Mouse (Mus musculus) hindbrain, embryonic 10.5 days (tissue): ENCODE results near the gene Gja4. TPM values are rescaled to one million over a fixed set of nuclear protein-coding genes. Genes with fewer than 3 reads are reported as not detected.

Experiments used
- DNase-seq: peaks from one replicate; pipeline ENCODE4 v3.0.0-alpha.2; 2017; ENCODE audit warnings: low spot score
- H3K27ac ChIP-seq: fragments of 300-500 bp; sonication (generic); 2 replicates; pipeline ENCODE4 v1.5.1; 2016; ENCODE audit warnings: mild to moderate bottlenecking, moderate library complexity
- H3K27me3 ChIP-seq: fragments of 300-500 bp; sonication (generic); 2 replicates; pipeline ENCODE4 v1.6.1; 2016; ENCODE audit warnings: mild to moderate bottlenecking; ENCODE audit not compliant: poor library complexity, insufficient read depth, severe bottlenecking
- H3K36me3 ChIP-seq: fragments of 300-500 bp; sonication (generic); 2 replicates; pipeline ENCODE4 v1.6.1; 2016; ENCODE audit warnings: mild to moderate bottlenecking, moderate library complexity
- H3K4me1 ChIP-seq: fragments of 300-500 bp; sonication (generic); replicated peaks from 2 replicates; pipeline ENCODE4 v1.6.1; 2016; ENCODE audit warnings: mild to moderate bottlenecking
- H3K4me3 ChIP-seq: fragments of 300-500 bp; sonication (generic); 2 replicates; pipeline ENCODE4 v1.5.1; 2016; ENCODE audit warnings: mild to moderate bottlenecking, moderate library complexity
- H3K9me3 ChIP-seq: fragments of 300-500 bp; sonication (generic); 2 replicates; pipeline ENCODE4 v1.6.1; 2016; ENCODE audit warnings: mild to moderate bottlenecking, moderate library complexity
- WGBS: fragments of 180-500 bp; shearing (Covaris S2); methylation state at CpG from one replicate; pipeline ENCODE4 v1.1.7; 2016; 5-methylcytosine and 5-hydroxymethylcytosine counted together
- polyA plus RNA-seq: library from polyadenylated mRNA; unstranded; fragments of >200 nt; fragmentation: Nextera tagmentation; extraction: Ambion mirVana; gene quantifications from 2 replicates; pipeline ENCODE4 v1.2.1, GENCODE M21; 2016

Gja4 gene
- 13.5 and 18.8 TPM in 2 replicates for polyA plus RNA-seq

GRCm38 (mm10) chr4:127313861-127314260, at the start of gene Gja4:
Gja4 (minus strand) TSS chr4:127314039.
- peak; percentile 76 for DNase-seq
- Histone ChIP-seq H3K27me3 (peaks cover 58% of the 10 kb centered on the region), H3K4me1 (peaks cover 25% of the 10 kb centered on the region), H3K9me3 (no peaks in the 10 kb centered on the region), H3K4me3 (peak within 1 kb of the TSS; percentile 61), H3K27ac (peak within 1 kb of the TSS; percentile 72), H3K36me3 (no peaks in the 10 kb centered on the region)
- WGBS: under 1% methylated on average over 25 of the region's 25 CpGs

- Histone ChIP-seq H3K27ac (no peak overlapping the region), H3K4me3 (no peak overlapping the region), H3K9me3 (no peaks in the 10 kb centered on the region), H3K36me3 (no peaks in the 10 kb centered on the region), H3K27me3 (peaks cover 20% of the 10 kb centered on the region), H3K4me1 (peaks cover 43% of the 10 kb centered on the region)
- 64% methylated on average over 4 of the region's 4 CpGs for WGBS
- DNase-seq: no peak
These were observed 49.5 kb upstream of the Gja4 start for GRCm38 (mm10) chr4:127363331-127363730.

GRCm38 (mm10) chr4:127362520-127362919, 48.7 kb upstream of the Gja4 start:
- H3K27ac ChIP-seq: 0 out of 2 replicates have a peak overlapping the region, but pooled peaks have one; percentile 16
- H3K36me3 ChIP-seq: no peaks in the 10 kb centered on the region
- 89% methylated on average over 3 of the region's 3 CpGs for WGBS

GRCm38 (mm10) chr4:127358018-127358417, 44.2 kb upstream of the Gja4 start, which contains the start of gene Gjb5:
Gjb5 (minus strand) TSS chr4:127358181.
- Histone ChIP-seq H3K36me3 (no peaks in the 10 kb centered on the region), H3K4me3 (no peak within 1 kb of the TSS), H3K27ac (no peak within 1 kb of the TSS; the same call in 1 of the 2 replicates), H3K4me1 (peaks cover 47% of the 10 kb centered on the region), H3K9me3 (no peaks in the 10 kb centered on the region), H3K27me3 (peaks cover 15% of the 10 kb centered on the region; the same call in 1 of the 2 replicates)
- WGBS: 27% methylated on average over 5 of the region's 5 CpGs
- peak; percentile 27 for DNase-seq

More at GRCm38 (mm10) chr4:127362520-127362919, 48.7 kb upstream of the Gja4 start:
- peaks cover 47% of the 10 kb centered on the region for H3K4me1 ChIP-seq
- no peaks in the 10 kb centered on the region for H3K9me3 ChIP-seq
- no peak overlapping the region for H3K4me3 ChIP-seq
- H3K27me3 ChIP-seq: peaks cover 21% of the 10 kb centered on the region
- no peak for DNase-seq

GRCm38 (mm10) chr4:127354506-127355485, 41.0 kb upstream of the Gja4 start:
- 79% methylated on average over 15 of the region's 15 CpGs for WGBS

GRCm38 (mm10) chr4:127353951-127354438, 40.2 kb upstream of the Gja4 start, which contains the start of gene Gjb4:
Gjb4 (minus strand) TSS chr4:127354081.
- no peaks in the 10 kb centered on the region for H3K36me3 ChIP-seq
- H3K27me3 ChIP-seq: peaks cover 7% of the 10 kb centered on the region; the same call in 1 of the 2 replicates
- H3K27ac ChIP-seq: peak within 1 kb of the TSS; percentile 45; the same call in 1 of the 2 replicates
- 37% methylated on average over 8 of the region's 8 CpGs for WGBS
- no peaks in the 10 kb centered on the region for H3K9me3 ChIP-seq
- peaks cover 45% of the 10 kb centered on the region for H3K4me1 ChIP-seq
- no peak within 1 kb of the TSS for H3K4me3 ChIP-seq
- no peak for DNase-seq

More at GRCm38 (mm10) chr4:127354506-127355485, 41.0 kb upstream of the Gja4 start:
- Histone ChIP-seq H3K27ac (0 out of 2 replicates have a peak overlapping the region, but pooled peaks have one; percentile 45), H3K36me3 (no peaks in the 10 kb centered on the region), H3K4me3 (no peak overlapping the region), H3K4me1 (peaks cover 50% of the 10 kb centered on the region), H3K9me3 (no peaks in the 10 kb centered on the region), H3K27me3 (peaks cover 15% of the 10 kb centered on the region; the same call in 1 of the 2 replicates)
- no peak for DNase-seq

GRCm38 (mm10) chr4:127352594-127352993, 38.8 kb upstream of the Gja4 start:
- WGBS: 17% methylated on average over 1 of the region's 1 CpGs
- DNase-seq: no peak
- no peak overlapping the region for H3K4me3 ChIP-seq

GRCm38 (mm10) chr4:127349560-127350300, 35.9 kb upstream of the Gja4 start:
- 78% methylated on average over 4 of the region's 4 CpGs for WGBS
- no peaks in the 10 kb centered on the region for H3K36me3 ChIP-seq
- DNase-seq: no peak
- no peaks in the 10 kb centered on the region for H3K27me3 ChIP-seq
- no peak overlapping the region for H3K4me3 ChIP-seq
- H3K4me1 ChIP-seq: peaks cover 27% of the 10 kb centered on the region
- H3K9me3 ChIP-seq: no peaks in the 10 kb centered on the region
- no peak overlapping the region for H3K27ac ChIP-seq

More at GRCm38 (mm10) chr4:127352594-127352993, 38.8 kb upstream of the Gja4 start:
- no peaks in the 10 kb centered on the region for H3K36me3 ChIP-seq
- no peaks in the 10 kb centered on the region for H3K9me3 ChIP-seq
- peaks cover 33% of the 10 kb centered on the region for H3K4me1 ChIP-seq
- 0 out of 2 replicates have a peak overlapping the region, but pooled peaks have one; percentile 40 for H3K27ac ChIP-seq
- H3K27me3 ChIP-seq: no peaks in the 10 kb centered on the region

GRCm38 (mm10) chr4:127345000-127345399, 31.2 kb upstream of the Gja4 start:
- no peaks in the 10 kb centered on the region for H3K4me1 ChIP-seq
- no peaks in the 10 kb centered on the region for H3K27me3 ChIP-seq
- no peak for DNase-seq
- H3K27ac ChIP-seq: no peak overlapping the region
- no peak overlapping the region for H3K4me3 ChIP-seq
- 86% methylated on average over 5 of the region's 5 CpGs for WGBS
- H3K9me3 ChIP-seq: no peaks in the 10 kb centered on the region
- H3K36me3 ChIP-seq: no peaks in the 10 kb centered on the region

GRCm38 (mm10) chr4:127341372-127341771, 27.5 kb upstream of the Gja4 start:
- no peak overlapping the region for H3K4me3 ChIP-seq
- DNase-seq: no peak
- no peaks in the 10 kb centered on the region for H3K27me3 ChIP-seq
- no peak overlapping the region for H3K27ac ChIP-seq
- no peaks in the 10 kb centered on the region for H3K36me3 ChIP-seq
- H3K4me1 ChIP-seq: no peaks in the 10 kb centered on the region
- no peaks in the 10 kb centered on the region for H3K9me3 ChIP-seq
- 56% methylated on average over 6 of the region's 6 CpGs for WGBS

- Histone ChIP-seq H3K27me3 (peaks cover 4% of the 10 kb centered on the region), H3K4me3 (no peak overlapping the region), H3K4me1 (peaks cover 21% of the 10 kb centered on the region), H3K27ac (no peak overlapping the region), H3K9me3 (no peaks in the 10 kb centered on the region), H3K36me3 (no peaks in the 10 kb centered on the region)
- DNase-seq: no peak
- WGBS: 89% methylated on average over 5 of the region's 5 CpGs
These were observed 23.8 kb upstream of the Gja4 start for GRCm38 (mm10) chr4:127337668-127338067.

GRCm38 (mm10) chr4:127334870-127335504, 21.1 kb upstream of the Gja4 start:
- DNase-seq: no peak
- H3K36me3 ChIP-seq: no peaks in the 10 kb centered on the region
- H3K4me3 ChIP-seq: no peak overlapping the region
- H3K27ac ChIP-seq: peak overlapping the region; percentile 40; the same call in 1 of the 2 replicates
- 42% methylated on average over 5 of the region's 5 CpGs for WGBS
- H3K4me1 ChIP-seq: peaks cover 48% of the 10 kb centered on the region
- H3K27me3 ChIP-seq: peaks cover 31% of the 10 kb centered on the region
- no peaks in the 10 kb centered on the region for H3K9me3 ChIP-seq
